Mouse (Mus musculus) cerebellum, adult 11-12 months (tissue): ENCODE data around the gene Fam90a1a.
"Not testable (repeated sequence)": the region's sequence is repeated elsewhere in the genome, so short reads cannot be mapped to it uniquely, and the experiment has no call there.

ENCODE experiments used
- DNase-seq: peaks from one replicate; pipeline ENCODE4 v3.0.0; 2022

The Fam90a1a gene

GRCm38 (mm10) chr8:21958414-21958813 lies at the start of gene Fam90a1a:
Gene Fam90a1a (plus strand): TSS chr8:21958714.
- DNase-seq = no peak

GRCm38 (mm10) chr8:21911931-21912330 lies 46.6 kb upstream of the Fam90a1a start:
- DNase-seq = no peak

GRCm38 (mm10) chr8:21912554-21912953 lies 46.0 kb upstream of the Fam90a1a start:
- DNase-seq = no peak

GRCm38 (mm10) chr8:21915625-21916024 lies 42.9 kb upstream of the Fam90a1a start:
- no peak for DNase-seq

- DNase-seq = not testable (repeated sequence)
These were observed 27.8 kb upstream of the Fam90a1a start for GRCm38 (mm10) chr8:21930754-21931153.

GRCm38 (mm10) chr8:21932610-21933009 lies 25.9 kb upstream of the Fam90a1a start, which contains the start of gene Defb15:
Gene Defb15 (minus strand): TSS chr8:21932710.
- DNase-seq = no peak

- DNase-seq = not testable (repeated sequence)
These were observed 20.5 kb upstream of the Fam90a1a start, which contains the start of gene Defb35 for GRCm38 (mm10) chr8:21938052-21938451. Gene Defb35 (plus strand): TSS chr8:21938352.

- DNase-seq = no peak
These were observed 12.1 kb upstream of the Fam90a1a start, which contains the start of gene Defb13 for GRCm38 (mm10) chr8:21946462-21946861. Gene Defb13 (plus strand): TSS chr8:21946762.

- DNase-seq = no peak
These were observed 11.1 kb upstream of the Fam90a1a start for GRCm38 (mm10) chr8:21947311-21948017.

GRCm38 (mm10) chr8:21955321-21955720 lies 3.2 kb upstream of the Fam90a1a start:
- DNase-seq = no peak

- no peak for DNase-seq
These were observed 2.2 kb upstream of the Fam90a1a start for GRCm38 (mm10) chr8:21956336-21956735.

- DNase-seq = no peak
These were observed 8.1 kb downstream of the Fam90a1a start for GRCm38 (mm10) chr8:21966646-21967045.

GRCm38 (mm10) chr8:21969475-21969874 lies 11.0 kb downstream of the Fam90a1a start, which contains the start of gene Ccdc70:
Gene Ccdc70 (plus strand): TSS chr8:21969775.
- DNase-seq = no peak

- DNase-seq = peak; percentile 31
These were observed 19.7 kb downstream of the Fam90a1a start for GRCm38 (mm10) chr8:21978193-21978592.

GRCm38 (mm10) chr8:21981664-21982337 lies 23.3 kb downstream of the Fam90a1a start:
- DNase-seq = peak; percentile 25

- DNase-seq = peak; percentile 42
These were observed 33.7 kb downstream of the Fam90a1a start for GRCm38 (mm10) chr8:21992184-21992583.

GRCm38 (mm10) chr8:21995181-21995580 lies 36.7 kb downstream of the Fam90a1a start:
- DNase-seq = no peak

- DNase-seq = no peak
These were observed 46.4 kb downstream of the Fam90a1a start for GRCm38 (mm10) chr8:22004750-22005522.

- no peak for DNase-seq
These were observed 47.9 kb downstream of the Fam90a1a start for GRCm38 (mm10) chr8:22006423-22006822.

GRCm38 (mm10) chr8:22009403-22009802 lies 50.9 kb downstream of the Fam90a1a start:
- DNase-seq = peak; percentile 29

GRCm38 (mm10) chr8:22013034-22013707 lies 54.7 kb downstream of the Fam90a1a start:
- DNase-seq = no peak
